Mouse (Mus musculus) stomach, postnatal 0 days (tissue): ENCODE results near the gene Zbtb24.

ENCODE experiments used
- CTCF ChIP-seq: IDR thresholded peaks from 2 replicates; pipeline ENCODE4 v1.5.1; 2016; ENCODE audit warnings: antibody characterized with exemption, low read depth, mild to moderate bottlenecking, moderate library complexity
- EP300 ChIP-seq: optimal IDR thresholded peaks from 2 replicates; pipeline ENCODE3; 2016; ENCODE audit warnings: antibody characterized with exemption

DNA sequence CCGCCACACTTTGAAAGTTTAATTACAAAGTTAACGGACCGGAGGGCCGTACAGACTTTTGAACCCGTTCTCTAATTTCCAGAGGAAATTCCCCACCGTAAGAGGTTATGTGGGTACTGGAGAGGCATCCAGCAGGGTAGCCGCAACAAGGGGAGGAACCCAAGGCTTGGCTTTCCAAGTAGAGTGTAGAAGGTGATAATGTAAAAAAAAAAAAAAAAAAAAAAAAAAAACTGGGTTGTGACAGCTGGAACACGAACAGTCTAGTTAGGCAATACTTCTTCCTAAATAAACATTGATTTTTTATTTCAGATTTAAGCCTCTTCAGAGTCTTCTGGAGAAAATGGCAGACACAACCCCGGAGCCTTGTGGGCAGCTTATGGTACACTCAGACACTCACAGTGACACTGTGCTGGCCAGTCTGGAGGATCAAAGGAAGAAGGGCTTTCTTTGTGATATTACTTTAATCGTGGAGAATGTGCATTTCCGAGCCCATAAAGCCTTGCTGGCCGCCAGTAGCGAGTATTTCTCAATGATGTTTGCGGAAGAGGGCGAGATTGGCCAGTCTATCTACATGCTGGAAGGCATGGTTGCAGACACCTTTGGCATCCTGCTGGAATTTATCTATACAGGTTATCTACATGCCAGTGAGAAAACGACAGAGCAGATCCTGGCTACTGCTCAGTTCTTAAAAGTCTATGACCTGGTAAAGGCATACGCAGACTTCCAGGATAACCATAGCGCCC lies 768 bp downstream of the Zbtb24 start:
- TF ChIP-seq CTCF (no peak), EP300 (no peak)
